Mouse (Mus musculus) intestine, embryonic 15.5 days (tissue): ENCODE results near the gene Cyp19a1. TPM values are rescaled to one million over a fixed set of nuclear protein-coding genes. Genes with fewer than 3 reads are reported as not detected.

Experiments used
- ATAC-seq: fragments of 200-750 bp; cut with Nextera tagmentation; 2 replicates; pipeline ENCODE4 v1.8.0; 2017; ENCODE audit warnings: moderate TSS enrichment, moderate library complexity
- H3K27ac ChIP-seq: fragments of 300-500 bp; sonication (generic); 2 replicates; pipeline ENCODE4 v1.5.1; 2015; ENCODE audit warnings: mild to moderate bottlenecking, inconsistent platforms
- H3K27me3 ChIP-seq: fragments of 300-500 bp; sonication (generic); replicated peaks from 2 replicates; pipeline ENCODE4 v1.6.1; 2015; ENCODE audit warnings: inconsistent platforms
- H3K36me3 ChIP-seq: fragments of 300-500 bp; sonication (generic); 2 replicates; pipeline ENCODE4 v1.6.1; 2015; ENCODE audit warnings: inconsistent platforms
- H3K4me1 ChIP-seq: fragments of 300-500 bp; sonication (generic); replicated peaks from 2 replicates; pipeline ENCODE4 v1.6.1; 2015; ENCODE audit warnings: inconsistent platforms
- H3K4me2 ChIP-seq: fragments of 300-500 bp; sonication (generic); replicated peaks from 2 replicates; pipeline ENCODE4 v1.6.1; 2015; ENCODE audit warnings: mild to moderate bottlenecking, inconsistent platforms
- H3K4me3 ChIP-seq: fragments of 300-500 bp; sonication (generic); replicated peaks from 2 replicates; pipeline ENCODE4 v1.5.1; 2015; ENCODE audit warnings: inconsistent platforms
- H3K9ac ChIP-seq: fragments of 300-500 bp; sonication (generic); 2 replicates; pipeline ENCODE4 v1.6.1; 2015; ENCODE audit warnings: inconsistent platforms
- H3K9me3 ChIP-seq: fragments of 300-500 bp; sonication (generic); 2 replicates; pipeline ENCODE4 v1.6.1; 2016; ENCODE audit warnings: inconsistent platforms
- WGBS: fragments of 180-500 bp; shearing (Covaris S2); methylation state at CpG from one replicate; pipeline ENCODE4 v1.1.7; 2015; 5-methylcytosine and 5-hydroxymethylcytosine counted together
- polyA plus RNA-seq: library from polyadenylated mRNA; unstranded; fragments of >200 nt; fragmentation: Nextera tagmentation; extraction: Ambion mirVana; gene quantifications from 2 replicates; pipeline ENCODE4 v1.2.1, GENCODE M21; 2015

Cyp19a1 gene
- polyA plus RNA-seq, 1 experiment from 2014 or later, result not detected

GRCm38 (mm10) chr9:54163117-54163516, 104.8 kb downstream of the Cyp19a1 start:
- Histone ChIP-seq H3K4me3 (no peak overlapping the region), H3K4me1 (no peaks in the 10 kb centered on the region), H3K36me3 (no peaks in the 10 kb centered on the region), H3K9me3 (no peaks in the 10 kb centered on the region), H3K27ac (no peak overlapping the region), H3K27me3 (no peaks in the 10 kb centered on the region), H3K9ac (no peak overlapping the region), H3K4me2 (no peak overlapping the region)
- WGBS, result 74% methylated on average over 5 of the region's 5 CpGs
- no peak for ATAC-seq

- Histone ChIP-seq H3K27me3 (no peaks in the 10 kb centered on the region), H3K9ac (no peak overlapping the region), H3K27ac (no peak overlapping the region), H3K9me3 (no peaks in the 10 kb centered on the region), H3K4me2 (no peak overlapping the region), H3K4me1 (no peaks in the 10 kb centered on the region), H3K36me3 (no peaks in the 10 kb centered on the region), H3K4me3 (no peak overlapping the region)
- no peak for ATAC-seq
- WGBS, result 75% methylated on average over 5 of the region's 5 CpGs
These were observed 114.2 kb downstream of the Cyp19a1 start for GRCm38 (mm10) chr9:54153679-54154078.

- WGBS, result 78% methylated on average over 1 of the region's 1 CpGs
- no peak for ATAC-seq
These were observed 128.7 kb downstream of the Cyp19a1 start for GRCm38 (mm10) chr9:54139191-54139590.

More at GRCm38 (mm10) chr9:54139191-54139590, 128.7 kb downstream of the Cyp19a1 start:
- Histone ChIP-seq H3K4me1 (no peaks in the 10 kb centered on the region), H3K4me3 (no peak overlapping the region), H3K9ac (no peak overlapping the region), H3K9me3 (no peaks in the 10 kb centered on the region), H3K36me3 (no peaks in the 10 kb centered on the region), H3K4me2 (no peak overlapping the region), H3K27me3 (no peaks in the 10 kb centered on the region), H3K27ac (no peak overlapping the region)

Other genes starting within 250 kb of the Cyp19a1 start
- 0.14 and 0.31 TPM in 2 replicates for gene Tnfaip8l3, start 199.7 kb downstream of the Cyp19a1 start, polyA plus RNA-seq
- gene Gldn, start 18.4 kb upstream of the Cyp19a1 start, polyA plus RNA-seq, result 0.04 TPM in 1 of 2 replicates, not detected in the other
- 4.1 and 4.4 TPM in 2 replicates for gene Dmxl2, start 233.5 kb upstream of the Cyp19a1 start, polyA plus RNA-seq